ENCODE assay signal across 8 mouse cellular contexts in the genomic region with DNA sequence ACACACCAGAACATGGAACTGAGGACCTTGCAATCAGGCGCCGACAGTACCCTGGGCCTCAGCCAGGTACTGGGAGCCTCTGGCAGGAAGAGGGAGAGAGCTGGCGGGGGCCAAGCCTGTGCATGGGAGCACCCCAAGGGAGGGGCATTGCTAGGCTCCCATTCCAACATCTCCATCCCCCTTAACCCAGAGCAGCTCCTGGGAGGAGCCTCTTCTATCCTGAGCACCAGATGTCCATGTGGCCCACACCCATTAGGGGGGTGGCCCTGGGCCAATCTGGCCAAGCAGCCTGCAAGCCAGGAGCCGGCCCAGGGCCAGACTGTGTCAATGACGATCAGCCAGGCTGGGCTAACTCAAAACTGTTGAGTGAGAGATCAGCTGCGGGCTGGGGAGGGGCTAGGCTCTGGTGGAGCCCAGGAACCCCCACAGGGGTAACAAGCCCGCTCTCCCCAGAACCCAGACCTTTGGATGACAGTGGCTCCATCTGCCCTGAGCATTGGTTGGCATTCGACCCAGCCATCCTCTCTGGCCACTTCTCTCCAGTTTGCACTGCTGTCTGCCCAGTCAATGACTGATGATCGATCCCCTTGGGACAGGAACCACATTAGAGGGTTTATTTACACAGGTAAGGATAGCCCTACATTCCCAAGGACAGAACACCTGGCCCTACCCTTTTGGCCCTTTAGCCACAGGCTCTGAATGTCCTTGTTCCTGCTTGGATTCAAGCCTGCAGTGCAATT. TPM values are rescaled to one million over a fixed set of nuclear protein-coding genes. Genes with fewer than 3 reads are reported as not detected.
DNase-seq lines count a peak whose midpoint lies in the region; ATAC-seq and TF ChIP-seq lines count a peak whose summit lies in the region.

No protein-coding gene starts in this region.

- H3K4me3 ChIP-seq in CH12.LX (replicated peaks in 1 of 3; ENCODE audit: low read depth in 2 of 3, low read length in 2 of 3, poor library complexity in 1 of 3): no peak overlapping the region
- peak overlapping the region; percentile 26; the same call in 1 of the 2 replicates for H3K4me3 ChIP-seq in heart, embryonic 13.5 days
- H3K4me3 ChIP-seq in limb, embryonic 12.5 days (replicated peaks): peak overlapping the region; percentile 18; the same call in 1 of the 2 replicates
- no peak overlapping the region for H3K4me3 ChIP-seq in neural tube, embryonic 14.5 days (ENCODE audit: low read depth, low read length)

- 0 out of 2 replicates have a peak, but pooled peaks have one; percentile 32 for ATAC-seq in erythroblast, adult 5-6 weeks (replicated peaks; ENCODE audit: low FRiP score, poor library complexity, severe bottlenecking)
- 0 out of 2 replicates have a peak, but pooled peaks have one; percentile 15 for ATAC-seq in heart, embryonic 13.5 days (ENCODE audit: extremely low read depth, insufficient number of reproducible peaks, low FRiP score, low TSS enrichment)
- ATAC-seq in limb, embryonic 12.5 days (ENCODE audit: insufficient number of reproducible peaks, insufficient read depth, low FRiP score, low TSS enrichment, low read depth): no peak
- ATAC-seq in neural tube, embryonic 14.5 days (ENCODE audit: low read depth): peak; percentile 74
- no peak for ATAC-seq in inflammation-experienced regulatory T-cells, adult 6 months

- dilution Hi-C loops in CH12.LX (cut with MboI; ENCODE audit: extremely low pct_ligation_motif_present, extremely low pct_unique_long_range_greater_than_20kb, low sequenced_read_pairs): no loop called here

- H3K36me3 ChIP-seq in CH12.LX (replicated peaks in 1 of 2; ENCODE audit: control insufficient read depth in 1 of 2, insufficient read depth in 1 of 2, low read length in 1 of 2): peaks cover 64 to 87% of the 10 kb centered on the region in 2 experiments
- peaks cover 45% of the 10 kb centered on the region for H3K36me3 ChIP-seq in heart, embryonic 13.5 days
- peaks cover 54% of the 10 kb centered on the region for H3K36me3 ChIP-seq in limb, embryonic 12.5 days
- peaks cover 28% of the 10 kb centered on the region for H3K36me3 ChIP-seq in neural tube, embryonic 14.5 days (ENCODE audit: control insufficient read depth, insufficient read depth, low read length)

- in situ Hi-C loops in CH12.LX (cut with MboI; ENCODE audit: low pct_ligation_motif_present, low pct_unique_long_range_greater_than_20kb, low sequenced_read_pairs): no loop called here

- H3K9ac ChIP-seq in CH12.LX (ENCODE audit: insufficient read depth, low read depth): no peak overlapping the region
- peak overlapping the region; percentile 54; the same call in 1 of the 2 replicates for H3K9ac ChIP-seq in heart, embryonic 13.5 days
- H3K9ac ChIP-seq in limb, embryonic 12.5 days (replicated peaks): peak overlapping the region; percentile 4; the same call in 1 of the 2 replicates
- no peak overlapping the region for H3K9ac ChIP-seq in neural tube, embryonic 14.5 days (replicated peaks; ENCODE audit: low read depth, low read length)

- H3K4me2 ChIP-seq in CH12.LX (ENCODE audit: insufficient read depth, low read depth, poor library complexity, severe bottlenecking): no peak overlapping the region
- peak overlapping the region; percentile 56 for H3K4me2 ChIP-seq in heart, embryonic 13.5 days
- 0 out of 2 replicates have a peak overlapping the region, but pooled peaks have one; percentile 36 for H3K4me2 ChIP-seq in limb, embryonic 12.5 days
- no peak overlapping the region for H3K4me2 ChIP-seq in neural tube, embryonic 14.5 days (ENCODE audit: low read depth, low read length)

- 45% methylated on average over 9 of the region's 9 CpGs for WGBS in heart, embryonic 13.5 days
- WGBS in limb, embryonic 12.5 days: 53% methylated on average over 9 of the region's 9 CpGs
- WGBS in neural tube, embryonic 14.5 days: 58% methylated on average over 9 of the region's 9 CpGs

- peaks cover 9% of the 10 kb centered on the region for H3K9me3 ChIP-seq in CH12.LX (replicated peaks; ENCODE audit: low read length)
- H3K9me3 ChIP-seq in heart, embryonic 13.5 days: no peaks in the 10 kb centered on the region
- no peaks in the 10 kb centered on the region for H3K9me3 ChIP-seq in limb, embryonic 12.5 days
- H3K9me3 ChIP-seq in neural tube, embryonic 14.5 days (ENCODE audit: control insufficient read depth, low read length): no peaks in the 10 kb centered on the region

- H3K27ac ChIP-seq in CH12.LX (ENCODE audit: insufficient read depth, low read depth): peak overlapping the region; percentile 25; the same call in 1 of the 2 replicates
- H3K27ac ChIP-seq in heart, embryonic 13.5 days (replicated peaks): no peak overlapping the region
- H3K27ac ChIP-seq in limb, embryonic 12.5 days: no peak overlapping the region
- H3K27ac ChIP-seq in neural tube, embryonic 14.5 days (ENCODE audit: low read depth, low read length): no peak overlapping the region

- TF ChIP-seq CTCF in CH12.LX (conservative IDR thresholded peaks at IDR 0.05 in 1 of 2, IDR thresholded peaks at IDR 0.05 in 1 of 2; ENCODE audit: low read depth in 2 of 2, low read length in 2 of 2): no peak

- peaks cover 38% of the 10 kb centered on the region for H3K79me2 ChIP-seq in CH12.LX (replicated peaks; ENCODE audit: control insufficient read depth, extremely low read depth, insufficient read depth, poor library complexity, severe bottlenecking)

- no peak for TF ChIP-seq EP300 in CH12.LX (IDR thresholded peaks at IDR 0.05; ENCODE audit: low read length)

- H3K4me1 ChIP-seq in CH12.LX (ENCODE audit: control insufficient read depth in 1 of 2, insufficient read depth in 2 of 2): peaks cover 12 to 54% of the 10 kb centered on the region in 2 experiments; a peak in 3 of 4 replicates
- H3K4me1 ChIP-seq in heart, embryonic 13.5 days: peaks cover 24% of the 10 kb centered on the region
- peaks cover 21% of the 10 kb centered on the region for H3K4me1 ChIP-seq in limb, embryonic 12.5 days (replicated peaks)
- peaks cover 16% of the 10 kb centered on the region for H3K4me1 ChIP-seq in neural tube, embryonic 14.5 days (ENCODE audit: control insufficient read depth, insufficient read depth, low read length)

- peak; percentile 29; the same call in 1 of the 2 replicates for TF ChIP-seq POLR2A in CH12.LX (IDR thresholded peaks at IDR 0.05; ENCODE audit: low read depth, low read length)

- no peaks in the 10 kb centered on the region for H3K27me3 ChIP-seq in CH12.LX (replicated peaks)
- peaks cover 92% of the 10 kb centered on the region for H3K27me3 ChIP-seq in heart, embryonic 13.5 days (replicated peaks)
- H3K27me3 ChIP-seq in limb, embryonic 12.5 days: peaks cover 73% of the 10 kb centered on the region
- peaks cover 44% of the 10 kb centered on the region for H3K27me3 ChIP-seq in neural tube, embryonic 14.5 days (ENCODE audit: control insufficient read depth, insufficient read depth, low read length)

- DNase-seq in CH12.LX (ENCODE audit: extremely low read depth): no peak
- peak; percentile 94 for DNase-seq in Muller cell, postnatal 12 days (ENCODE audit: inconsistent ontology term)
- no peak for DNase-seq in embryo, embryonic 10 days (ENCODE audit: low spot score)

- no peak for TF ChIP-seq RAD21 in CH12.LX (IDR thresholded peaks at IDR 0.05; ENCODE audit: low read depth, low read length)

RNA-seq across cellular contexts. Expression of a gene that starts 6.1 kb away (rescaled TPM):
- 152 and 159 TPM in 2 replicates for total RNA-seq in CH12.LX (2012; rRNA removed)
- total RNA-seq in CH12.LX (2014; rRNA removed): 94.6 and 103 TPM in 2 replicates
- 64.2 and 83.4 TPM in 2 replicates for polyA plus RNA-seq in CH12.LX (2012; ENCODE audit: insufficient read length, low read depth)
- not detected in 2 replicates for total RNA-seq in erythroblast, adult 5-6 weeks (2015; ENCODE audit: low replicate concordance)
- not detected in 2 replicates for total RNA-seq in erythroblast, adult 5-6 weeks (2017; ENCODE audit: low replicate concordance)
- 0.17 and 0.21 TPM in 2 replicates for polyA plus RNA-seq in heart, embryonic 13.5 days (2015; fragmentation: Nextera tagmentation; extraction: Ambion mirVana)
- polyA plus RNA-seq in limb, embryonic 12.5 days (2016; fragmentation: Nextera tagmentation; extraction: Ambion mirVana): 0.10 and 0.23 TPM in 2 replicates
- 2.9 and 6.9 TPM in 2 replicates for polyA plus RNA-seq in neural tube, embryonic 14.5 days (2014; fragmentation: Nextera tagmentation; extraction: Ambion mirVana)
- not detected for polyA plus RNA-seq in inflammation-experienced regulatory T-cells, adult 6 months (2017; shearing (Covaris generic))

RNA-seq across cellular contexts. Expression of a gene that starts 17.6 kb away (rescaled TPM):
- total RNA-seq in CH12.LX (2012; rRNA removed) (287 and 334 TPM in 2 replicates), CH12.LX (2014; rRNA removed) (188 and 204 TPM in 2 replicates)
- 219 and 257 TPM in 2 replicates for polyA plus RNA-seq in CH12.LX (2012; ENCODE audit: insufficient read length, low read depth)
- total RNA-seq in erythroblast, adult 5-6 weeks (2015; ENCODE audit: low replicate concordance): 0.84 and 6.3 TPM in 2 replicates
- total RNA-seq in erythroblast, adult 5-6 weeks (2017; ENCODE audit: low replicate concordance): not detected in 2 replicates
- polyA plus RNA-seq in heart, embryonic 13.5 days (2015; fragmentation: Nextera tagmentation; extraction: Ambion mirVana): 0.15 TPM in 1 of 2 replicates, not detected in the other
- 0.10 TPM in 1 of 2 replicates, not detected in the other for polyA plus RNA-seq in limb, embryonic 12.5 days (2016; fragmentation: Nextera tagmentation; extraction: Ambion mirVana)
- polyA plus RNA-seq in neural tube, embryonic 14.5 days (2014; fragmentation: Nextera tagmentation; extraction: Ambion mirVana): 0.32 and 1.4 TPM in 2 replicates
- polyA plus RNA-seq in inflammation-experienced regulatory T-cells, adult 6 months (2017; shearing (Covaris generic)): 1 to 10 TPM; 2.3 to 7.1 (median 4.8) TPM

RNA-seq across cellular contexts. Expression of a gene that starts 38.0 kb away (rescaled TPM):
- total RNA-seq in CH12.LX (2012; rRNA removed): 31.5 and 34.2 TPM in 2 replicates
- 17.1 and 22.8 TPM in 2 replicates for total RNA-seq in CH12.LX (2014; rRNA removed)
- polyA plus RNA-seq in CH12.LX (2012; ENCODE audit: insufficient read length, low read depth): 39.6 and 44.0 TPM in 2 replicates
- 10.7 and 11.0 TPM in 2 replicates for total RNA-seq in erythroblast, adult 5-6 weeks (2015; ENCODE audit: low replicate concordance)
- total RNA-seq in erythroblast, adult 5-6 weeks (2017; ENCODE audit: low replicate concordance): 2.3 and 7.2 TPM in 2 replicates
- polyA plus RNA-seq in heart, embryonic 13.5 days (2015; fragmentation: Nextera tagmentation; extraction: Ambion mirVana): 61.5 and 71.1 TPM in 2 replicates
- polyA plus RNA-seq in limb, embryonic 12.5 days (2016; fragmentation: Nextera tagmentation; extraction: Ambion mirVana): 75.5 and 75.7 TPM in 2 replicates
- polyA plus RNA-seq in neural tube, embryonic 14.5 days (2014; fragmentation: Nextera tagmentation; extraction: Ambion mirVana): 11.2 and 12.0 TPM in 2 replicates
- polyA plus RNA-seq in inflammation-experienced regulatory T-cells, adult 6 months (2017; shearing (Covaris generic)): 10 to 100 TPM in 2 of 3 experiments, 1 to 10 TPM in 1; 6.0 to 56.1 (median 12.3) TPM

RNA-seq across cellular contexts. Expression of a gene that starts 45.7 kb away (rescaled TPM):
- total RNA-seq in CH12.LX (2012; rRNA removed): not detected in 2 replicates
- not detected in 2 replicates for total RNA-seq in CH12.LX (2014; rRNA removed)
- polyA plus RNA-seq in CH12.LX (2012; ENCODE audit: insufficient read length, low read depth): not detected in 2 replicates
- not detected in 2 replicates for total RNA-seq in erythroblast, adult 5-6 weeks (2015; ENCODE audit: low replicate concordance)
- not detected in 2 replicates for total RNA-seq in erythroblast, adult 5-6 weeks (2017; ENCODE audit: low replicate concordance)
- 0.09 TPM in 1 of 2 replicates, not detected in the other for polyA plus RNA-seq in heart, embryonic 13.5 days (2015; fragmentation: Nextera tagmentation; extraction: Ambion mirVana)
- not detected in 2 replicates for polyA plus RNA-seq in limb, embryonic 12.5 days (2016; fragmentation: Nextera tagmentation; extraction: Ambion mirVana)
- 6.5 and 13.3 TPM in 2 replicates for polyA plus RNA-seq in neural tube, embryonic 14.5 days (2014; fragmentation: Nextera tagmentation; extraction: Ambion mirVana)
- not detected for polyA plus RNA-seq in inflammation-experienced regulatory T-cells, adult 6 months (2017; shearing (Covaris generic))

RNA-seq across cellular contexts. Expression of a gene that starts 59.6 kb away (rescaled TPM):
- 130 and 159 TPM in 2 replicates for total RNA-seq in CH12.LX (2012; rRNA removed)
- total RNA-seq in CH12.LX (2014; rRNA removed): 77.6 and 94.3 TPM in 2 replicates
- 214 and 253 TPM in 2 replicates for polyA plus RNA-seq in CH12.LX (2012; ENCODE audit: insufficient read length, low read depth)
- 9.0 and 12.5 TPM in 2 replicates for total RNA-seq in erythroblast, adult 5-6 weeks (2015; ENCODE audit: low replicate concordance)
- total RNA-seq in erythroblast, adult 5-6 weeks (2017; ENCODE audit: low replicate concordance): 11.2 and 15.5 TPM in 2 replicates
- 89.4 and 92.6 TPM in 2 replicates for polyA plus RNA-seq in heart, embryonic 13.5 days (2015; fragmentation: Nextera tagmentation; extraction: Ambion mirVana)
- 186 and 188 TPM in 2 replicates for polyA plus RNA-seq in limb, embryonic 12.5 days (2016; fragmentation: Nextera tagmentation; extraction: Ambion mirVana)
- polyA plus RNA-seq in neural tube, embryonic 14.5 days (2014; fragmentation: Nextera tagmentation; extraction: Ambion mirVana): 141 and 164 TPM in 2 replicates
- polyA plus RNA-seq in inflammation-experienced regulatory T-cells, adult 6 months (2017; shearing (Covaris generic)): 10 to 100 TPM; 28.4 to 42.6 (median 35.6) TPM

Comparison
In these comparisons a context has a peak if more than half of its experiments do, and no peak if none do; other contexts are left out.
1. H3K4me2 ChIP-seq: peak in heart, embryonic 13.5 days (single experiment) and limb, embryonic 12.5 days (single experiment); none in CH12.LX (single experiment) and neural tube, embryonic 14.5 days (single experiment).
2. H3K4me3 ChIP-seq: peak in heart, embryonic 13.5 days (single experiment) and limb, embryonic 12.5 days (single experiment); none in CH12.LX (0 of 3) and neural tube, embryonic 14.5 days (single experiment).
3. H3K9ac ChIP-seq: peak in heart, embryonic 13.5 days (single experiment) and limb, embryonic 12.5 days (single experiment); none in CH12.LX (single experiment) and neural tube, embryonic 14.5 days (single experiment).
4. ATAC-seq: peak in erythroblast, adult 5-6 weeks (single experiment), heart, embryonic 13.5 days (single experiment) and neural tube, embryonic 14.5 days (single experiment); none in limb, embryonic 12.5 days (single experiment) and inflammation-experienced regulatory T-cells, adult 6 months (single experiment).
5. RNA of a gene that starts 17.6 kb away (polyA plus RNA-seq): 219 to 257 TPM in CH12.LX; 2.3 to 7.1 TPM in inflammation-experienced regulatory T-cells, adult 6 months, 0.32 to 1.4 TPM in neural tube, embryonic 14.5 days, 0.15 TPM in heart, embryonic 13.5 days and 0.10 TPM in limb, embryonic 12.5 days; every median in the first group is over 10 times any median in the second.